Mouse (Mus musculus): ENCODE data around the gene Tnfaip8l2.

DNA sequence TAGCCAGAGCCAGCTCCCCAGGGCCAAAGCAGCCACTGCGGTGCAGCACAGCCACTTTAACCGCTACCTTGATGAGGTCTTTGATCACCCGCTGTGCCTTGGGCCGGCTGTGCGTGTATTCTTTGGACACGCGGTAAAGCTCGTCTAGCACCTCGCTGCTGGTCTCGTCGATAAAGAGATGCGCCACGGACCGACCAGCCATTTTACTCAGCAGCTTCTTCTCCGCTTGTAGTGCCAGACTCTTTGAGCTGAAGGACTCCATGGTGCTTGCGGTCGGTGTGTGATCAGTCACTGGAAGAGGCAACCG lies 1.9 kb downstream of the Tnfaip8l2 start:
- no peak for TF ChIP-seq CTCF (IDR thresholded peaks at IDR 0.05; ENCODE audit: low read depth)
- no peak for TF ChIP-seq EP300 (IDR thresholded peaks at IDR 0.05; ENCODE audit: low read depth)

Measured in heart, postnatal 0 days (tissue).